Mouse (Mus musculus): ENCODE data around the gene Cfap221. TPM values are rescaled to one million over a fixed set of nuclear protein-coding genes. Genes with fewer than 3 reads are reported as not detected.

Gene Cfap221
- polyA plus RNA-seq, 3 experiments from 2014 or later = not detected

DNA sequence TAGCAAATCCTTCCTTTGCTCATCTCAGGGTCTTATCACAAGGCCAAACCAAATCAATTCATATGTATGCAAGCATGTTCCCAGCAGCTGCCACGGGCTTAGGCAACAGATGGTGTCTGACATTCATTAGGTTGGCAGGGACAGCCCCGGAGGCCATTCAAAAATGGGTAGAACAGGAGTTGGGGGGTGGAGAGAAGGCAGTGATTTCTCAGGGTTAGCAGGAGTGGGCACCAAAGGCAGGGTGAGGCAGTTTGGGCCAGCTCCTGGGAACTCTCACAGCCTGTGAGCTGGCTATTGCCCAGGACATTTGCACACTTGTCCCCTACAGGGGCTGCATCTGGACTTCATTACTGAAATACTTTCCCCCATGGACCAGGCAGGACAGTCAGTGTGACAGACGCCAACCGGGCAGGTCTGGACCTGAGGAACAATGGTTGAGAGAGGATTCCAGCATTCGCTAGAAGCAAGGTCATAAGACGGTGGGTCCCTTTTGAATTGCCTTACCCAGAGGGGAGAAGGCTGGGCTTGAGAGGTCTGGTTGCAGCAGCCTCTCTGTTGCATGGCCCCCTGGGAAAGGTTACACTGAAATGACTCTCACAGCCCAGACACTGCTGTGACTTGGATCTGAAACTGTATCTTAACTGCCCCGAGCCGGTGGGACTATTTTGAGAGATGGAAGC is 94.3 kb downstream of the Cfap221 start:
- no peak for ATAC-seq

DNA sequence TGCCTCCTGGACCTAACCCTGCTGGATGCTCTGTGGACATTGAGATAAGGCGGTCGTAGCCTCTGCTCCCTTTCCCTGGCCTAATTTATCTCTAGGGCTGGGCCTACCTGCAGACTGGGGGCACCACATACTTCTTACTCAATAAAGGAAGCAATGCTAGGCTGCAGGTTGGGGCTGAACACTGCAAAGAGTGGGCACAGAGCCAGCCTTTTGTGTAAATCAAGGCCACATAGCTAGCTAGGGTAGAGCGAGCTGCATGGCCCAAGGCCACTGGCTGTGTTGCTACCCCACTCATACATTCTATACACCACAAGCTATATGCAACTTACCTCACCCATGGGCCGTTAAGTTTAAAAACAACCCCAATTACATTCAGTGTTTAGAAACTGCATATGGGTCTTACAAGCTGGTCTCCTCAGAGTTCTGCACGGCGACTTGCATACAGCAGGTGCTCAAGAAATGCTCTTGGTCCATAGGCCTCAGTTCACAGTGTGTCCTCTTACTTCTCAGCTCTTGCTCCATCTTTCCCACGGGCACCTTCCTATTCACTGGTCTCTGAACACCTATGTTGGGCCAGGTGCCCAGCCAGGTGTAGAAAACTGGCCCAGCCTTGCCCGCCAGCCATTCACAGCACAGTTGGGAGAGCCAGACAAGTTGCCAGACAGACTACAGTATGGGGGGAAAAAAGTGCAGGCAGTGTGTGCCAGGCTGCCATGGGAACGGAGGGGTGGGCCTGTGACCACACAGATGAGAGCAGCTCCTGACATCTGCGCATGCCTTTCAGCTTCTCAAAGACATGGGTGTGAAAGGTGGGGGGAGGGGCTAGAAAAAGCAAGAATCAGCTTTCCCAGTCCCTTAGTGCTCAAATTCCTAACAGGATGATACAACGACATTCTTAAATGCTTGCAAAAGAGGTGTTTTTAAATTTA is 97.6 kb downstream of the Cfap221 start:
- no peak for ATAC-seq

DNA sequence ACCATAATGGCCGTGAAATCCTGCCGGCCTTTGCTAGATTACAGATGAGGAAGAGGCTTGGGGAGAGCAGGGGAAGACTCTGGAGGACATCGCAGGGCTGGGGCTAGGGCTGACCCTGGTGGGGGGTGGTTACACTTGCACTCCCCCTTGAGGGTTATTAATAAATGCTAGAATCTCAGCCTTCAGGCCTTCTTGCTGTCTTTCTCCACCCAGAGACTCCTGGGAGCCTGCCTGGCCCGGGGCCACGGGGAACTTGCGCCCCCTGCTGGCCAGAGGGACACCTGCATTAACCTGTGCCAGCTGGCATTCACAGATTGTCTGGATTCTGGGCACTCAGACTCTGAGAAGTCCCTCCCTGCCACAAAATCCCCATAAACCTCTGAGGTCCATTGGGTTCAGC is 102.1 kb downstream of the Cfap221 start:
- peak; percentile 90 for ATAC-seq

DNA sequence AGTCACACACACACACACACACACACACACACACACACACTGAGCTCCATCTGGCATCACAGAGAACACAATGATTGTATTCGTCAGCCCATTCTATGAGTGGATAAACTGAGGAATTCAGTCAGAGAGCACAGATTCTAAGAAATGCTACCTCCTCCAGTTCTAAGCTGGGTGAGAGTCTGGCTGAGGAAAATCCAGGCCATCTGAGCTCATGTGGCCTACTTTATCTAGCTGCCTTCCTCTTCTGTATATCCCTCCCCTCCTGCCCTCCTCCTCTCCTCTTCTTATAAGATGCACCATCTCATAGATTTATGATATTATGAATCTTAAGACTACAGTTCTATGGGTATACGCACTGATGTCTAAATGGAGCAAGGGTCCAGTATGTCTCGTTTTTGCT is 103.4 kb downstream of the Cfap221 start:
- ATAC-seq = no peak

DNA sequence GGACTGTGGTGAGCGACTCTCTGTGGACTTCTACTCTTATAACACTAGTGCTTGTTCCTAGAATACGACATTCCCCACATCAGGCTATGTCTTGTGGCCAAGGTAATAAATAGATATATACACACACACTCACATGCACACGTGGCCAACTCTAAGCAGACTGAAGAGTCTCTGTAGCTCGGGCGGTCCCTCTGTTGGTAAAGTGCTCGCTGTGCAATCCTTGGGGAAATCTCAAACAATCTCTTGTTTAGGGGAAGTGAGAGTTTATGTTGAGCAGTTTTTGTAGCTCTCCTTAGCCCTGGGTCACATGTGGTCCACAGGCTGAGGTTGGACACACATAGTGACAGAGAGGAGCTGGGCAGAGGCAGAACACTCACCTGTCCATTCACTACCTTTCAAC is 104.1 kb downstream of the Cfap221 start:
- no peak for ATAC-seq

DNA sequence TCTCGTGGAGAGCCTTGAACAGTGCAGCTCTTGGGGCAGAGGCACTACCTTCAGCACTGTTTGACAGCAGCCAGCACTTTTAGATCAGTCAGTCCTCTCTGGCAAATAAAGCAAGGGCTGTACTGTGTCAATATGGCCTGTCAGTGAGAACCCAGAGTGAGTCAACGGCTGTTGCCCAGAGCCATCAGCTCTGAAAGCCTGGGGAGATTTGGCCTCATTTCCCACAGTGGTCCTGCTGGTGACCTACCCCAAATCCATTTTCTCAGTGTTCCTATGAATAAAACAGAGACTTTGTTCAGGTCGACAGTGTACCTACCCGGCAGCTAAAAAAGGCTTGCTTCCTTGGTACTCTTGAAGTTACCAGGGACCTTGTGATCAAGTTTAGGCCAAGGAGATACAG is 105.2 kb downstream of the Cfap221 start:
- ATAC-seq = no peak

DNA sequence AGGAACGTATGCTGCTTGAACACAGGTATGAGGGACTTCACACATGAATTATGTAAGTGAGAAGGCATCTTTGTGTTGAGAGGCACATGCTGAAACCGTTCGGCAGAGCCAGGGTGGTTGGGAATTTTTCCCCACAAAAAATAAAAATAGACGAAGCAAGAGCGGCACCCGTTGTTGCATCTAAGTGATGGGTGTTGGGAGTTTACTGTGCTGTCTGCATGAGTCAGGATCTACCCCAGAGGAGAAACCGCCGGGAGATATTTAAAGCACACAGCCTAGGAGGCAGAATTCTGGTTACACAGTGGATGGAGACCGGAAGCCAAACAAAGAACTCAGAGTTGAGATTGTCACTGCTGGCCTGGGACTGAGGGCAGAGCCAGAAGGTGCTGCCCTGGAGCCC is 105.9 kb downstream of the Cfap221 start:
- no peak for ATAC-seq

DNA sequence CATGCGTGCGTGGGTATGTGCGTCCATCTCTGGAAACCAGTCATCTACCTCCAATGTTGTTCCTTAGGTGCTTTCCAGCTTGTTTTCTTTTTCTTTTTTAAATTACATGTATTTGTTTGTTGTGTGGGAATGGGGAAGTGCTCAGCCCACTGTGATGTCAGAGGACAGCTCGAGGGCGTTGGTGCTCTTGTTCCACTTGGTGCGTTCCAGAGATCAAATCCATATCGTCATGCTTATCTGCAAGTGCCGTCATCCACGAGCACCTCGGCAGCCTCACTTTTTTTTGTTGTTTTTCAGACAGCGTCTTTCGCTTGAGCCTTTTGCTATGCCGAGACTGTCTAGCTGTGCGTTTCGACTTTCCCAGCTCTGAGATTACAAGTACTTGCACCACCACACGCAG is 107.7 kb downstream of the Cfap221 start:
- ATAC-seq = no peak

DNA sequence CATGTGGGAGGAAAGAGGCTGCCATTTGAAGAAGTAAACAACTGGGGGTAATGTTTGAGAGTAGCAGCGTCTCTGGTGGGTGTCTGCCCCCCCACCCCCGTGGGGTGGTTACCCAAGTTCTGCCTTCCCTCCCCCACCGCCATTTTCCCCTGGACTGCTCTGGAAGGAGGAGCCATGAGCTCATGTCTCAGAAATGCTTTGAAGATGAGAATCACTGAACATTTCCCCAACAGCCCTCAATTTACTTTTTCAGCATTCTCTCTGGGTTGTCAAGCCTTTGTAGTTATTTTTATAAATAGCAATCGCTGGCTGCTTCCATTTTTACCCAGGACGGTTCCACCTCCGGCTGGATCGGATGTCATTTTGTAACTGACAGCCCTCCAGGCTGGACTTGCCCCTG is 110.7 kb downstream of the Cfap221 start:
- ATAC-seq = no peak

DNA sequence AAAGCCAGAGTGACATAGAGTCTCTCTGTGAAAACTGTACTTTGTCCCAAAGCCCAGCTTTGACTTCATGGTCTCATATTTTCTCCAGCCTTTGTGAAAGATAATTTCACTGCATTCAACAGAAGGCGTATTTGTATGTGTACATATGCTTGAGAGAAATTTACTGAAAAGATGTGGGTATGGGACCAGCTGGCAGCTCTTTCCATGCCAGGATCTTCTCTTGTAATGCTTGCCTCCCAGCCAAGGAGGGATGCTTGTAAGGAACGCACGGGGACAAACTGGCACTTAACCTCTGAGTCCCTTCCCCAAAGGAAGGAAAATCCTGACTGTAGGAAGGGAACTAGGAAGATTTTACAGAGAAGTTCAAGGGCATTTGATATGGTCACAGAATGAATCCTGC is 112.8 kb downstream of the Cfap221 start:
- no peak for ATAC-seq

DNA sequence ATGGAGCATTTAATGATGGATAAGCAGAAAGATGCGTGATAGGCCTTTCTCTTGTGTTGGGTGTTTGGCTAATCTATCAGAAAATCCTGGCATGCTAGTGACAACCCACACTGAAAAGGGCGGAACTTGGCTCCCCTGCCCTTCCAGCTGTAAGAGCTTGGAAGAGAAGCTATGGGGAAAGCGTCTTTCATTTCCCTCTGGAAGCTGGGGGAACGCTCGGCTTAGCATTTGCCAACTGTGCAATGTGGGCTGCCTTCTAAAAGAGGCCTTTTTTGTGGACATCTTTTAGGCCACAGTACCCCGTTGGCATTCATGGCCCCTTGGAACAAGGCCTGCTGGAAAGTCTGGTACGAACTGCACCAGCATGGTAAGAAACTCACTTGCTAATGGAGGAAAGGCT is 118.1 kb downstream of the Cfap221 start:
- ATAC-seq = no peak

DNA sequence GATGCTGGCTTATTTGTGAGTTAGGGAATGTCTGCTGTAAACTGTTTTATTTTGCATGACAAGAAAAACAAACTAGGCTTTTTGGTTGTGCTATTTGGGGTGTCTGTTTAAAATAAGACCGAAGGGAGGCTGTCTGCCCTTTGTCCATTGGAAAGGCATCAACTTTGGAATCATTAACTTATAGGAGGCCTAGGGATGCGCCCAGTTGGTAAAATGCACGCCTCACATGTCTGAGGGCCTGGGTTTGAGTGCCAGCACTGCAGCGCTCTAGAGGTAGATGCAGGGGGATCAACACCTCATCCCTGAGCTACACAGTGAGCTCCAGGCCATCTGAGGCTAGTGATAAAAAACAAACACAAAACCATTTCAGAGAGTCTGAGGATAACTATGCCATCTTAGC is 119.6 kb downstream of the Cfap221 start:
- no peak for ATAC-seq

Other genes starting within 250 kb of the Cfap221 start
- 10 to 100 TPM in 1 of 3 experiments, 1 to 10 TPM in 2; 3.8 to 13.3 (median 6.7) TPM for gene Ptpn4, start 159.6 kb downstream of the Cfap221 start, polyA plus RNA-seq (2017; shearing (Covaris generic))
- 1 to 10 TPM; 6.6 to 8.1 (median 6.7) TPM for gene Tmem177, start 84.0 kb downstream of the Cfap221 start, polyA plus RNA-seq (2017; shearing (Covaris generic))
- not detected for gene Sctr, start 9.7 kb upstream of the Cfap221 start, polyA plus RNA-seq (2017; shearing (Covaris generic))
- 1 to 10 TPM in 1 of 3 experiments, under 1 TPM in 2; 0.86 to 4.5 (median 0.91) TPM for gene Tmem37, start 76.8 kb upstream of the Cfap221 start, polyA plus RNA-seq (2017; shearing (Covaris generic))
- gene Dbi, start 123.8 kb upstream of the Cfap221 start, polyA plus RNA-seq (2017; shearing (Covaris generic)) = 100 to 1,000 TPM; 144 to 324 (median 146) TPM
- gene 3110009E18Rik, start 124.0 kb upstream of the Cfap221 start, polyA plus RNA-seq (2017; shearing (Covaris generic)) = 10 to 100 TPM; 23.2 to 27.8 (median 23.7) TPM

All from inflammation-experienced regulatory T-cells, adult 6 months (primary cell).